Mouse (Mus musculus): ENCODE measurements around the gene Stum.

GRCm38 (mm10) chr1:180449641-180450040 is 33.7 kb downstream of the Stum start:
- TF ChIP-seq CTCF (IDR thresholded peaks at IDR 0.05; ENCODE audit: insufficient read depth, low read length), result no peak
- TF ChIP-seq POLR2A (IDR thresholded peaks at IDR 0.05; ENCODE audit: borderline replicate concordance, extremely low read depth, low read depth, low read length), result no peak
